Mouse (Mus musculus): ENCODE measurements at regions not wholly inside any gene's neighbourhood (a gene's known extent, or its start where the extent isn't known, plus 50 kb on each side); places are given as distances from the start of the nearest gene placed in this dataset.

DNA sequence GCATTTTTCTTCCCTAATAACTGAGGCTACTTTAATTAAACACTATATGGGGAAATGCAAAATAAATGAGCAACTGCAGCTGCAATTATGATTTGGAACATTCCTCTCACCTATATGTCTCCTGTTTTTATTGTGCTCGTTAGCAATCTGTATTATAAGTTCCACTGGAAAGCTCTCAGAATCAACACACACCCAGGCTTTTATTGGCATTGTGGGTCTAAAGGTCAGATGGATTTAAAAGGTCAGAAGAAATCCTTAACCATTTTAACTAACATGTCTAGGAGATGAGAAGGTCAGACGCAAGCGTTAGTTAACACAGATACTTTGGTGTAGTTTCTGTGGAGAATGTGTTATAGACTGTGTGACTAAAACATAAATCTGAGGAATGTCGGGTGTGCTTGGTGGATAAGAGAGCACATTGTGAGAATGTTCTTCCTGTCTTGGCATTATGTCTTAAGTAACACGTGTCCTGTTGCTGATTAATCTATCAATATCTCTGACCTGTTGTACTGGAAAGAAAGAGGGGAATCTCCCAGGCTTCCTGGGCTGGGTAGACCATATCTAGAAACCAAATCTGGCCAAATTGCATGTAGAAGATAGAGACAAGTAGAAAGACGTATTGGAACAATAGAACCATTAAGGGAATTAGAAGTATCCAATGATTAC lies 164.1 kb upstream of the BB014433 start:
- Histone ChIP-seq H3K4me1 (ENCODE audit: control insufficient read depth, insufficient read depth, low read length) (no peaks in the 10 kb centered on the region; the same call in 1 of the 2 replicates), H3K27me3 (ENCODE audit: control insufficient read depth, insufficient read depth, low read length) (no peaks in the 10 kb centered on the region), H3K27ac (ENCODE audit: control insufficient read depth, insufficient read depth, low read depth, low read length) (no peak overlapping the region), H3K36me3 (ENCODE audit: control insufficient read depth, insufficient read depth, low read length) (no peaks in the 10 kb centered on the region), H3K4me3 (ENCODE audit: control insufficient read depth, low read depth, low read length) (no peak overlapping the region)
- TF ChIP-seq CTCF (IDR thresholded peaks at IDR 0.05; ENCODE audit: control insufficient read depth, insufficient read depth, insufficient replicate concordance, low read depth, low read length): no peak
- TF ChIP-seq POLR2A (IDR thresholded peaks at IDR 0.05; ENCODE audit: control insufficient read depth, low read depth, low read length): no peak

GRCm38 (mm10) chr8:15201556-15201955 lies 155.7 kb upstream of the BB014433 start:
- Histone ChIP-seq H3K4me1 (ENCODE audit: control insufficient read depth, insufficient read depth, low read length) (no peaks in the 10 kb centered on the region), H3K4me3 (ENCODE audit: control insufficient read depth, low read depth, low read length) (no peak overlapping the region), H3K27me3 (ENCODE audit: control insufficient read depth, insufficient read depth, low read length) (no peaks in the 10 kb centered on the region), H3K36me3 (ENCODE audit: control insufficient read depth, insufficient read depth, low read length) (no peaks in the 10 kb centered on the region), H3K27ac (ENCODE audit: control insufficient read depth, insufficient read depth, low read depth, low read length) (no peak overlapping the region)
- TF ChIP-seq CTCF (IDR thresholded peaks at IDR 0.05; ENCODE audit: control insufficient read depth, insufficient read depth, insufficient replicate concordance, low read depth, low read length): no peak
- TF ChIP-seq POLR2A (IDR thresholded peaks at IDR 0.05; ENCODE audit: control insufficient read depth, low read depth, low read length): no peak

DNA sequence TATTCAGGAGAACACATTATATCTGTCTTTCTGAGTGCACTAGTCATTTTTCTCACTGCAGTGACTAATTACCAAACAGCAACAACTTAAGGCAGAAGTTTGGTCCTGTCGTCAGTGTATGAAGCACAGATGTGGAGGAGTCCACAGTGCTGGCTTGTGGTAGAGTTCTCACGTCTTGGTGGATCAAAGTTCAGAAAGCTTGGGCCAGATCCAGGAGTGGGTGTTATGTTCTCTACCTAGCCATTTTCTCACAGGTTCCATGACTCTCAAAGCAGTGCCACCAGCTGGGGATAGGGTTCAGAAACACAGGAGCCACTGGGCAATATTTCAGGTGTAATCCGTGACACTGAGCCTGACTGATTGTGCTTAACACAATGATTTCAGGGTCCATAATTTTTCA lies 144.8 kb upstream of the BB014433 start:
- H3K4me3 ChIP-seq (ENCODE audit: control insufficient read depth, low read depth, low read length): no peak overlapping the region
- H3K27ac ChIP-seq (ENCODE audit: control insufficient read depth, insufficient read depth, low read depth, low read length): no peak overlapping the region
- H3K27me3 ChIP-seq (ENCODE audit: control insufficient read depth, insufficient read depth, low read length): no peaks in the 10 kb centered on the region
- no peaks in the 10 kb centered on the region for H3K36me3 ChIP-seq (ENCODE audit: control insufficient read depth, insufficient read depth, low read length)
- TF ChIP-seq CTCF (IDR thresholded peaks at IDR 0.05; ENCODE audit: control insufficient read depth, insufficient read depth, insufficient replicate concordance, low read depth, low read length): no peak
- TF ChIP-seq POLR2A (IDR thresholded peaks at IDR 0.05; ENCODE audit: control insufficient read depth, low read depth, low read length): no peak
- no peaks in the 10 kb centered on the region for H3K4me1 ChIP-seq (ENCODE audit: control insufficient read depth, insufficient read depth, low read length)

- H3K27me3 ChIP-seq (ENCODE audit: control insufficient read depth, insufficient read depth, low read length): no peaks in the 10 kb centered on the region
- H3K4me1 ChIP-seq (ENCODE audit: control insufficient read depth, insufficient read depth, low read length): no peaks in the 10 kb centered on the region
- H3K27ac ChIP-seq (ENCODE audit: control insufficient read depth, insufficient read depth, low read depth, low read length): no peak overlapping the region
- TF ChIP-seq CTCF (IDR thresholded peaks at IDR 0.05; ENCODE audit: control insufficient read depth, insufficient read depth, insufficient replicate concordance, low read depth, low read length): no peak
- TF ChIP-seq POLR2A (IDR thresholded peaks at IDR 0.05; ENCODE audit: control insufficient read depth, low read depth, low read length): no peak
- H3K4me3 ChIP-seq (ENCODE audit: control insufficient read depth, low read depth, low read length): no peak overlapping the region
- no peaks in the 10 kb centered on the region for H3K36me3 ChIP-seq (ENCODE audit: control insufficient read depth, insufficient read depth, low read length)
Observed at GRCm38 (mm10) chr8:15189079-15189612, 143.3 kb upstream of the BB014433 start.

Data from testis, adult 2 months (tissue).